Mouse (Mus musculus) E14TG2a.4 (cell line): ENCODE measurements around the gene Csrnp1.
A peak's percentile ranks its signal among the peaks of the same experiment; 100 is the strongest.

ENCODE experiments used
- H3K27me3 ChIP-seq: 2 replicates; pipeline ENCODE4 v1.6.1; 2014; ENCODE audit warnings: low read length, control low read depth; ENCODE audit not compliant: insufficient read depth
- H3K36me3 ChIP-seq: 2 replicates; pipeline ENCODE4 v1.6.1; 2014; ENCODE audit warnings: low read length, control low read depth; ENCODE audit not compliant: insufficient read depth
- H3K4me1 ChIP-seq: replicated peaks from 2 replicates; pipeline ENCODE4 v1.6.1; 2014; ENCODE audit warnings: low read depth, low read length, control low read depth
- H3K4me3 ChIP-seq: replicated peaks from 2 replicates; pipeline ENCODE4 v1.5.1; 2014; ENCODE audit warnings: mild to moderate bottlenecking, low read length
- H3K9me3 ChIP-seq: 2 replicates; pipeline ENCODE4 v1.6.1; 2014; ENCODE audit warnings: low read length, control low read depth
- CTCF ChIP-seq: conservative IDR thresholded peaks from 2 replicates; pipeline ENCODE4 v1.5.1; 2014; ENCODE audit warnings: low read length
- NANOG ChIP-seq: IDR thresholded peaks from 2 replicates; pipeline ENCODE4 v1.6.1; 2014; ENCODE audit warnings: borderline replicate concordance, low read length, mixed read lengths
- POU5F1 ChIP-seq: IDR thresholded peaks from 2 replicates; pipeline ENCODE4 v1.6.1; 2014; ENCODE audit warnings: low read length, borderline replicate concordance

Gene Csrnp1

GRCm38 (mm10) chr9:119943326-119943725, 41.1 kb downstream of the Csrnp1 start:
- TF ChIP-seq NANOG (no peak), CTCF (no peak), POU5F1 (no peak)
- no peaks in the 10 kb centered on the region for H3K27me3 ChIP-seq
- peak overlapping the region; percentile 48; the same call in 1 of the 2 replicates for H3K4me3 ChIP-seq
- peaks cover 60% of the 10 kb centered on the region for H3K4me1 ChIP-seq
- no peaks in the 10 kb centered on the region for H3K36me3 ChIP-seq
- H3K9me3 ChIP-seq: no peaks in the 10 kb centered on the region

- TF ChIP-seq NANOG (no peak), POU5F1 (no peak), CTCF (no peak)
- Histone ChIP-seq H3K36me3 (no peaks in the 10 kb centered on the region), H3K4me3 (peak overlapping the region; percentile 37; the same call in 1 of the 2 replicates), H3K4me1 (peaks cover 68% of the 10 kb centered on the region), H3K27me3 (peaks cover 6% of the 10 kb centered on the region), H3K9me3 (no peaks in the 10 kb centered on the region)
Observed at GRCm38 (mm10) chr9:119941861-119942260, 42.6 kb downstream of the Csrnp1 start.

- Histone ChIP-seq H3K9me3 (no peaks in the 10 kb centered on the region), H3K4me1 (peaks cover 73% of the 10 kb centered on the region), H3K36me3 (no peaks in the 10 kb centered on the region), H3K27me3 (peaks cover 6% of the 10 kb centered on the region), H3K4me3 (no peak overlapping the region)
- TF ChIP-seq POU5F1 (no peak), NANOG (no peak), CTCF (no peak)
Observed at GRCm38 (mm10) chr9:119941407-119941806, 43.1 kb downstream of the Csrnp1 start.

- no peak for TF ChIP-seq POU5F1
- no peak for TF ChIP-seq CTCF
- no peak for TF ChIP-seq NANOG
- H3K4me3 ChIP-seq: no peak overlapping the region
- peaks cover 4% of the 10 kb centered on the region for H3K36me3 ChIP-seq
- H3K27me3 ChIP-seq: peaks cover 6% of the 10 kb centered on the region
- H3K4me1 ChIP-seq: peaks cover 77% of the 10 kb centered on the region
- H3K9me3 ChIP-seq: no peaks in the 10 kb centered on the region
Observed at GRCm38 (mm10) chr9:119939646-119940045, 44.8 kb downstream of the Csrnp1 start.

GRCm38 (mm10) chr9:119938496-119938895, 46.0 kb downstream of the Csrnp1 start:
- TF ChIP-seq POU5F1 (no peak), NANOG (no peak), CTCF (no peak)
- H3K27me3 ChIP-seq: peaks cover 6% of the 10 kb centered on the region
- H3K36me3 ChIP-seq: peaks cover 8% of the 10 kb centered on the region
- H3K4me1 ChIP-seq: peaks cover 78% of the 10 kb centered on the region
- no peak overlapping the region for H3K4me3 ChIP-seq
- no peaks in the 10 kb centered on the region for H3K9me3 ChIP-seq

GRCm38 (mm10) chr9:119937005-119937773, 47.3 kb downstream of the Csrnp1 start, which contains the start of the genes Gorasp1 and Ttc21a:
Gorasp1 (minus strand) TSS chr9:119937565.
Ttc21a (plus strand) TSS chr9:119937606.
- Histone ChIP-seq H3K36me3 (peaks cover 17% of the 10 kb centered on the region), H3K9me3 (no peaks in the 10 kb centered on the region), H3K4me3 (peak within 1 kb of the TSS; percentile 89), H3K27me3 (peaks cover 6% of the 10 kb centered on the region), H3K4me1 (peaks cover 79% of the 10 kb centered on the region)
- TF ChIP-seq CTCF (no peak), NANOG (no peak), POU5F1 (no peak)

- peaks cover 6% of the 10 kb centered on the region for H3K27me3 ChIP-seq
- H3K36me3 ChIP-seq: peaks cover 52% of the 10 kb centered on the region
- no peak overlapping the region for H3K4me3 ChIP-seq
- TF ChIP-seq NANOG (no peak), POU5F1 (no peak)
- peaks cover 52% of the 10 kb centered on the region for H3K4me1 ChIP-seq
- H3K9me3 ChIP-seq: no peaks in the 10 kb centered on the region
Observed at GRCm38 (mm10) chr9:119933675-119934074, 50.8 kb downstream of the Csrnp1 start.

- H3K36me3 ChIP-seq: peaks cover 65% of the 10 kb centered on the region
- TF ChIP-seq POU5F1 (no peak), CTCF (no peak), NANOG (no peak)
- H3K4me1 ChIP-seq: peaks cover 51% of the 10 kb centered on the region
- H3K9me3 ChIP-seq: no peaks in the 10 kb centered on the region
- H3K27me3 ChIP-seq: no peaks in the 10 kb centered on the region
- H3K4me3 ChIP-seq: peak overlapping the region; percentile 29; the same call in 1 of the 2 replicates
Observed at GRCm38 (mm10) chr9:119932358-119932757, 52.1 kb downstream of the Csrnp1 start.

GRCm38 (mm10) chr9:119926497-119926896, 58.0 kb downstream of the Csrnp1 start:
- peaks cover 31% of the 10 kb centered on the region for H3K4me1 ChIP-seq
- no peaks in the 10 kb centered on the region for H3K27me3 ChIP-seq
- peaks cover 98% of the 10 kb centered on the region for H3K36me3 ChIP-seq
- no peak overlapping the region for H3K4me3 ChIP-seq
- H3K9me3 ChIP-seq: no peaks in the 10 kb centered on the region
- TF ChIP-seq POU5F1: no peak
- TF ChIP-seq CTCF: no peak
- TF ChIP-seq NANOG: no peak
